Mouse (Mus musculus): ENCODE data around the gene Mknk1.

DNA sequence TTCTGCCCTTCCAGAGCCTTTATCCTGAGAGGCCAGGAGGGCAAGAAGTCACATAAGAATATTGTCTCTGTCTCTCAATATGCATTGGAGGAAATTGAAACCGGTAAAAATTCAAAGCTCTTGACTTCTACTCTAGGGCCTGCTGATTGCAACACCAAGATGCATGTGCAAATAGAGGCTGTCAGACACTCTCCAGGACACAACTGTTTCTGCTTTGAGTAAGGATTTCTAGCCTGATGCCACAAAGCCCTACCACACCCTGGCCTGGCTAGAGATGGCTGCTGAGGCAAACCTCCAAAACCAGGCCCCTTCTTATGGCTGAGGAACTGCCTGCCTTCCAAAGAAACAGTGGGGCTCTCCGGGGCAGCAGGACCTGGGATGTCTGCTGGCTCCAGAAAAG lies 3.4 kb upstream of the Mknk1 start:
- TF ChIP-seq CTCF (IDR thresholded peaks at IDR 0.05; ENCODE audit: control insufficient read depth, insufficient read depth, insufficient read length) (no peak), MYOG (IDR thresholded peaks at IDR 0.05; ENCODE audit: control insufficient read depth, extremely low read depth, insufficient read length) (no peak), USF1 (IDR thresholded peaks at IDR 0.05; ENCODE audit: low read depth) (no peak)
